ENCODE assay signal across 18 mouse cellular contexts in the genomic region with DNA sequence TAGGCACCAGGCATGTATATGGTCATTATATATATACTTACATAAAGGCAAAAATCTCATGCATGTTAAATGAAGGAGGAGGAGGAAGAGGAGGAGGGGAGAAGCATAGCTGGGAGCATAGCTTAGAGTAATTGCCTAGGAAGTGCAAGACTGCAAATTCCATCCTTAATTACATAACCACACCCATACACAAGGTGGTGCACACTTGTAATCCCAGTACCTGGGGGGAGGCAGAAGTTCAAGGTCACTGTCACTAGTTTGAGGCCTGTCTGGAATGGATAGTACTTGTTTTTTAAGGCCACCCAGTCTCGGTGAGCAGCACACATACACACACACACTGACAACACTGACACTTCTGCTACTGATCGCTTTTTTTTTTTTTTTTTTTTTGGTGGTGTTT.
"Had no signal": no experiment of that assay in that cellular context is flagged by ENCODE, and none has a peak within 500 bp of the region (broad histone marks: within the 10 kb centered on the region; RNA-seq: fewer than 3 reads in every experiment).

No protein-coding gene starts in this region.

- H3K27me3 ChIP-seq: liver, embryonic 13.5 days; midbrain, embryonic 12.5 days; midbrain, embryonic 15.5 days; neural tube, embryonic 12.5 days; neural tube, embryonic 15.5 days had no signal

- H3K36me3 ChIP-seq: liver, embryonic 13.5 days; midbrain, embryonic 12.5 days; midbrain, embryonic 15.5 days; neural tube, embryonic 12.5 days; neural tube, embryonic 15.5 days had no signal

- H3K9ac ChIP-seq: liver, embryonic 13.5 days; midbrain, embryonic 12.5 days; midbrain, embryonic 15.5 days; neural tube, embryonic 12.5 days; neural tube, embryonic 15.5 days had no signal

- H3K27ac ChIP-seq: layer of hippocampus, adult 2 months; liver, embryonic 13.5 days; midbrain, embryonic 12.5 days; midbrain, embryonic 15.5 days; neural tube, embryonic 12.5 days; neural tube, embryonic 15.5 days; stomach, postnatal 0 days had no signal

- ATAC-seq: midbrain, embryonic 15.5 days had no signal

- H3K9me3 ChIP-seq: liver, embryonic 13.5 days; midbrain, embryonic 12.5 days; midbrain, embryonic 15.5 days; neural tube, embryonic 12.5 days; neural tube, embryonic 15.5 days had no signal

- DNase-seq: kidney, postnatal 10 days; layer of hippocampus, adult 9-11 months; liver, embryonic 13.5 days; lung, adult 2 months; lung, postnatal 14 days; lung, postnatal 4 days; right cerebral cortex, adult 18-20 months; right cerebral cortex, postnatal 14 days; right cerebral cortex, postnatal 4 days; thymus, adult 2 months; thymus, postnatal 14 days; thymus, postnatal 4 days had no signal

- H3K4me1 ChIP-seq: neural tube, embryonic 12.5 days had no signal

- H3K4me3 ChIP-seq: layer of hippocampus, adult 2 months; liver, embryonic 13.5 days; midbrain, embryonic 12.5 days; midbrain, embryonic 15.5 days; neural tube, embryonic 12.5 days; neural tube, embryonic 15.5 days had no signal

- H3K4me2 ChIP-seq: liver, embryonic 13.5 days; midbrain, embryonic 12.5 days; midbrain, embryonic 15.5 days; neural tube, embryonic 12.5 days; neural tube, embryonic 15.5 days had no signal
